Comparison of ENCODE assay signal across 12 mouse cellular contexts in genomic region chr14:56689116-56689515, GRCm38 (mm10).
"Had no signal": no experiment of that assay in that cellular context is flagged by ENCODE, and none has a peak within 500 bp of the region (broad histone marks: within the 10 kb centered on the region; RNA-seq: fewer than 3 reads in every experiment).

No protein-coding gene starts in this region.

- H3K4me1 ChIP-seq: limb, embryonic 15.5 days; liver, embryonic 12.5 days; midbrain, embryonic 13.5 days had no signal

- H3K9ac ChIP-seq: limb, embryonic 15.5 days; liver, embryonic 12.5 days; lung, embryonic 14.5 days; midbrain, embryonic 13.5 days had no signal

- H3K9me3 ChIP-seq: limb, embryonic 15.5 days; liver, embryonic 12.5 days; midbrain, embryonic 13.5 days had no signal

- ATAC-seq: liver, embryonic 12.5 days; midbrain, embryonic 13.5 days had no signal

- H3K27me3 ChIP-seq: limb, embryonic 15.5 days; liver, embryonic 12.5 days; midbrain, embryonic 13.5 days had no signal

- H3K27ac ChIP-seq: left cerebral cortex, adult 2 months; limb, embryonic 15.5 days; liver, embryonic 12.5 days; midbrain, embryonic 13.5 days; stomach, postnatal 0 days had no signal

- H3K4me2 ChIP-seq: limb, embryonic 15.5 days; liver, embryonic 12.5 days; lung, embryonic 14.5 days; midbrain, embryonic 13.5 days had no signal

- H3K4me3 ChIP-seq: left cerebral cortex, adult 2 months; limb, embryonic 15.5 days; liver, embryonic 12.5 days; midbrain, embryonic 13.5 days had no signal

- DNase-seq: kidney, adult 9 months; kidney, postnatal 10 days; lung, embryonic 14.5 days; lung, postnatal 10 days; lung, postnatal 4 days; right cerebral cortex, postnatal 25 days; thymus, postnatal 4 days had no signal
